Mouse (Mus musculus): ENCODE measurements around the gene Sim2. TPM values are rescaled to one million over a fixed set of nuclear protein-coding genes. Genes with fewer than 3 reads are reported as not detected.

Gene Sim2
- polyA plus RNA-seq, 1 experiment from 2014 or later = 4.3 TPM

GRCm38 (mm10) chr16:94079075-94079855, 5.5 kb upstream of the Sim2 start:
- Histone ChIP-seq H3K9me3 (no peaks in the 10 kb centered on the region), H3K4me3 (peak overlapping the region; percentile 15), H3K27ac (no peak overlapping the region), H3K4me1 (peaks cover 3% of the 10 kb centered on the region; the same call in 1 of the 2 replicates), H3K9ac (no peak overlapping the region), H3K27me3 (peaks cover 74% of the 10 kb centered on the region), H3K4me2 (replicated peaks) (peak overlapping the region; percentile 33), H3K36me3 (no peaks in the 10 kb centered on the region)
- WGBS = 2% methylated on average over 47 of the region's 47 CpGs
- ATAC-seq (ENCODE audit: insufficient number of reproducible peaks, insufficient read depth, low FRiP score, low TSS enrichment) = peak; percentile 11; the same call in 1 of the 2 replicates

- H3K36me3 ChIP-seq = no peaks in the 10 kb centered on the region
- no peak overlapping the region for H3K4me2 ChIP-seq (replicated peaks)
- WGBS = 2% methylated on average over 13 of the region's 13 CpGs
- no peaks in the 10 kb centered on the region for H3K9me3 ChIP-seq
- H3K9ac ChIP-seq = no peak overlapping the region
- no peak overlapping the region for H3K4me3 ChIP-seq
- peaks cover 7% of the 10 kb centered on the region for H3K4me1 ChIP-seq
- peaks cover 81% of the 10 kb centered on the region for H3K27me3 ChIP-seq
- no peak overlapping the region for H3K27ac ChIP-seq
- ATAC-seq (ENCODE audit: insufficient number of reproducible peaks, insufficient read depth, low FRiP score, low TSS enrichment) = no peak
Measured at GRCm38 (mm10) chr16:94079856-94080555, 4.7 kb upstream of the Sim2 start.

- Histone ChIP-seq H3K27ac (no peak overlapping the region), H3K9me3 (no peaks in the 10 kb centered on the region), H3K4me3 (no peak overlapping the region), H3K4me2 (replicated peaks) (no peak overlapping the region), H3K4me1 (peaks cover 13% of the 10 kb centered on the region), H3K9ac (no peak overlapping the region), H3K36me3 (no peaks in the 10 kb centered on the region), H3K27me3 (peaks cover 79% of the 10 kb centered on the region)
- WGBS = 12% methylated on average over 5 of the region's 5 CpGs
- no peak for ATAC-seq (ENCODE audit: insufficient number of reproducible peaks, insufficient read depth, low FRiP score, low TSS enrichment)
Measured at GRCm38 (mm10) chr16:94081596-94081995, 3.1 kb upstream of the Sim2 start.

GRCm38 (mm10) chr16:94081996-94082708, 2.6 kb upstream of the Sim2 start:
- ATAC-seq (ENCODE audit: insufficient number of reproducible peaks, insufficient read depth, low FRiP score, low TSS enrichment) = no peak
- peaks cover 79% of the 10 kb centered on the region for H3K27me3 ChIP-seq
- no peaks in the 10 kb centered on the region for H3K9me3 ChIP-seq
- peaks cover 13% of the 10 kb centered on the region for H3K4me1 ChIP-seq
- H3K36me3 ChIP-seq = no peaks in the 10 kb centered on the region
- no peak overlapping the region for H3K27ac ChIP-seq
- no peak overlapping the region for H3K4me2 ChIP-seq (replicated peaks)
- H3K9ac ChIP-seq = no peak overlapping the region
- WGBS = 5% methylated on average over 8 of the region's 8 CpGs
- H3K4me3 ChIP-seq = no peak overlapping the region

GRCm38 (mm10) chr16:94082960-94083847, 1.5 kb upstream of the Sim2 start:
- WGBS = under 1% methylated on average over 46 of the region's 46 CpGs
- peak overlapping the region; percentile 29 for H3K4me2 ChIP-seq (replicated peaks)
- peaks cover 13% of the 10 kb centered on the region for H3K4me1 ChIP-seq
- H3K27me3 ChIP-seq = peaks cover 79% of the 10 kb centered on the region
- ATAC-seq (ENCODE audit: insufficient number of reproducible peaks, insufficient read depth, low FRiP score, low TSS enrichment) = no peak
- H3K9ac ChIP-seq = no peak overlapping the region
- H3K4me3 ChIP-seq = 0 out of 2 replicates have a peak overlapping the region, but pooled peaks have one; percentile 7
- H3K9me3 ChIP-seq = no peaks in the 10 kb centered on the region
- no peaks in the 10 kb centered on the region for H3K36me3 ChIP-seq
- no peak overlapping the region for H3K27ac ChIP-seq

- H3K9ac ChIP-seq = peak overlapping the region; percentile 52; the same call in 1 of the 2 replicates
- ATAC-seq (ENCODE audit: insufficient number of reproducible peaks, insufficient read depth, low FRiP score, low TSS enrichment) = no peak
- peaks cover 13% of the 10 kb centered on the region for H3K4me1 ChIP-seq
- H3K9me3 ChIP-seq = no peaks in the 10 kb centered on the region
- WGBS = under 1% methylated on average over 41 of the region's 41 CpGs
- peak overlapping the region; percentile 30; the same call in 1 of the 2 replicates for H3K27ac ChIP-seq
- H3K36me3 ChIP-seq = no peaks in the 10 kb centered on the region
- H3K4me2 ChIP-seq (replicated peaks) = peak overlapping the region; percentile 63
- peaks cover 84% of the 10 kb centered on the region for H3K27me3 ChIP-seq
- H3K4me3 ChIP-seq = peak overlapping the region; percentile 40
Measured at GRCm38 (mm10) chr16:94083848-94084525, 744 bp upstream of the Sim2 start.

GRCm38 (mm10) chr16:94085603-94086285, 1.0 kb downstream of the Sim2 start:
- H3K4me2 ChIP-seq (replicated peaks) = peak overlapping the region; percentile 63
- H3K4me3 ChIP-seq = peak overlapping the region; percentile 40
- WGBS = under 1% methylated on average over 57 of the region's 57 CpGs
- H3K4me1 ChIP-seq = peaks cover 13% of the 10 kb centered on the region
- H3K27ac ChIP-seq = peak overlapping the region; percentile 63; the same call in 1 of the 2 replicates
- H3K9ac ChIP-seq = peak overlapping the region; percentile 52
- H3K9me3 ChIP-seq = no peaks in the 10 kb centered on the region
- H3K27me3 ChIP-seq = peaks cover 90% of the 10 kb centered on the region
- H3K36me3 ChIP-seq = no peaks in the 10 kb centered on the region
- ATAC-seq (ENCODE audit: insufficient number of reproducible peaks, insufficient read depth, low FRiP score, low TSS enrichment) = 0 out of 2 replicates have a peak, but pooled peaks have one; percentile 5

GRCm38 (mm10) chr16:94086701-94087569, 2.2 kb downstream of the Sim2 start:
- H3K9me3 ChIP-seq = no peaks in the 10 kb centered on the region
- H3K4me1 ChIP-seq = peaks cover 10% of the 10 kb centered on the region
- WGBS = 2% methylated on average over 50 of the region's 50 CpGs
- peaks cover 91% of the 10 kb centered on the region for H3K27me3 ChIP-seq
- ATAC-seq (ENCODE audit: insufficient number of reproducible peaks, insufficient read depth, low FRiP score, low TSS enrichment) = no peak
- H3K27ac ChIP-seq = no peak overlapping the region
- peak overlapping the region; percentile 40 for H3K4me3 ChIP-seq
- H3K4me2 ChIP-seq (replicated peaks) = peak overlapping the region; percentile 39
- peak overlapping the region; percentile 57 for H3K9ac ChIP-seq
- no peaks in the 10 kb centered on the region for H3K36me3 ChIP-seq

GRCm38 (mm10) chr16:94087570-94088225, 3.0 kb downstream of the Sim2 start:
- Histone ChIP-seq H3K4me3 (peak overlapping the region; percentile 40), H3K4me2 (replicated peaks) (peak overlapping the region; percentile 39), H3K36me3 (no peaks in the 10 kb centered on the region), H3K4me1 (peaks cover 9% of the 10 kb centered on the region), H3K9me3 (no peaks in the 10 kb centered on the region), H3K27ac (no peak overlapping the region), H3K9ac (peak overlapping the region; percentile 57), H3K27me3 (peaks cover 91% of the 10 kb centered on the region)
- no peak for ATAC-seq (ENCODE audit: insufficient number of reproducible peaks, insufficient read depth, low FRiP score, low TSS enrichment)
- WGBS = 2% methylated on average over 16 of the region's 16 CpGs

Data from embryonic facial prominence, embryonic 12.5 days (tissue).